Mouse (Mus musculus): ENCODE data around the gene Carmil1. TPM values are rescaled to one million over a fixed set of nuclear protein-coding genes. Genes with fewer than 3 reads are reported as not detected.

The Carmil1 gene
- polyA plus RNA-seq, 1 experiment, result 4.4 TPM

GRCm38 (mm10) chr13:23998826-23999225 lies 281.8 kb downstream of the Carmil1 start:
- no peaks in the 10 kb centered on the region for H3K79me2 ChIP-seq (ENCODE audit: control insufficient read depth, insufficient read depth)
- H3ac ChIP-seq (ENCODE audit: control insufficient read depth, insufficient read length, low read depth), result no peak overlapping the region
- H3K36me3 ChIP-seq (ENCODE audit: control insufficient read depth, insufficient read depth), result no peaks in the 10 kb centered on the region
- TF ChIP-seq MAX (IDR thresholded peaks at IDR 0.05), result no peak
- no peak for TF ChIP-seq USF1 (IDR thresholded peaks at IDR 0.05; ENCODE audit: low read depth)
- no peak for TF ChIP-seq CTCF (IDR thresholded peaks at IDR 0.05; ENCODE audit: control insufficient read depth, insufficient read depth, insufficient read length)
- no peak for TF ChIP-seq MYOD1 (IDR thresholded peaks at IDR 0.05; ENCODE audit: control insufficient read depth, insufficient read length, low read depth)
- TF ChIP-seq FOSL1 (IDR thresholded peaks at IDR 0.05; ENCODE audit: insufficient read depth, low read length, poor library complexity, severe bottlenecking), result no peak
- no peak for TF ChIP-seq MYOG (IDR thresholded peaks at IDR 0.05; ENCODE audit: control insufficient read depth, extremely low read depth, insufficient read length)
- TF ChIP-seq CEBPB (IDR thresholded peaks at IDR 0.05; ENCODE audit: low read depth), result no peak
- H3K79me3 ChIP-seq (ENCODE audit: low read depth), result no peaks in the 10 kb centered on the region
- H3K27me3 ChIP-seq (ENCODE audit: control insufficient read depth, insufficient read depth, insufficient read length), result peaks cover 7% of the 10 kb centered on the region
- H3K4me3 ChIP-seq (ENCODE audit: insufficient read depth, poor library complexity, severe bottlenecking), result no peak overlapping the region

- H3K79me3 ChIP-seq (ENCODE audit: low read depth), result no peaks in the 10 kb centered on the region
- H3K36me3 ChIP-seq (ENCODE audit: control insufficient read depth, insufficient read depth), result no peaks in the 10 kb centered on the region
- no peak overlapping the region for H3ac ChIP-seq (ENCODE audit: control insufficient read depth, insufficient read length, low read depth)
- H3K27me3 ChIP-seq (ENCODE audit: control insufficient read depth, insufficient read depth, insufficient read length), result peaks cover 15% of the 10 kb centered on the region
- H3K79me2 ChIP-seq (ENCODE audit: control insufficient read depth, insufficient read depth), result no peaks in the 10 kb centered on the region
- TF ChIP-seq MYOD1 (IDR thresholded peaks at IDR 0.05; ENCODE audit: control insufficient read depth, insufficient read length, low read depth), result no peak
- H3K4me3 ChIP-seq (ENCODE audit: insufficient read depth, poor library complexity, severe bottlenecking), result no peak overlapping the region
Measured at GRCm38 (mm10) chr13:23994756-23995155, 285.8 kb downstream of the Carmil1 start.

- H3ac ChIP-seq (ENCODE audit: control insufficient read depth, insufficient read length, low read depth), result no peak overlapping the region
- no peak overlapping the region for H3K4me3 ChIP-seq (ENCODE audit: insufficient read depth, poor library complexity, severe bottlenecking)
- no peaks in the 10 kb centered on the region for H3K79me2 ChIP-seq (ENCODE audit: control insufficient read depth, insufficient read depth)
- no peaks in the 10 kb centered on the region for H3K36me3 ChIP-seq (ENCODE audit: control insufficient read depth, insufficient read depth)
- peaks cover 15% of the 10 kb centered on the region for H3K27me3 ChIP-seq (ENCODE audit: control insufficient read depth, insufficient read depth, insufficient read length)
- TF ChIP-seq MYOD1 (IDR thresholded peaks at IDR 0.05; ENCODE audit: control insufficient read depth, insufficient read length, low read depth) (no peak), CTCF (IDR thresholded peaks at IDR 0.05; ENCODE audit: control insufficient read depth, insufficient read depth, insufficient read length) (no peak)
- H3K79me3 ChIP-seq (ENCODE audit: low read depth), result no peaks in the 10 kb centered on the region
Measured at GRCm38 (mm10) chr13:23994024-23994423, 286.6 kb downstream of the Carmil1 start.

GRCm38 (mm10) chr13:23990928-23991327 lies 289.7 kb downstream of the Carmil1 start, which contains the start of gene Scgn:
Gene Scgn, minus strand, starts transcription at chr13:23991214.
- no peak within 1 kb of the TSS for H3ac ChIP-seq (ENCODE audit: control insufficient read depth, insufficient read length, low read depth)
- no peak within 1 kb of the TSS for H3K4me3 ChIP-seq (ENCODE audit: insufficient read depth, poor library complexity, severe bottlenecking)
- no peak for TF ChIP-seq MYOD1 (IDR thresholded peaks at IDR 0.05; ENCODE audit: control insufficient read depth, insufficient read length, low read depth)
- TF ChIP-seq CTCF (IDR thresholded peaks at IDR 0.05; ENCODE audit: control insufficient read depth, insufficient read depth, insufficient read length), result no peak
- no peaks in the 10 kb centered on the region for H3K79me3 ChIP-seq (ENCODE audit: low read depth)
- no peaks in the 10 kb centered on the region for H3K79me2 ChIP-seq (ENCODE audit: control insufficient read depth, insufficient read depth)
- H3K36me3 ChIP-seq (ENCODE audit: control insufficient read depth, insufficient read depth), result no peaks in the 10 kb centered on the region
- H3K27me3 ChIP-seq (ENCODE audit: control insufficient read depth, insufficient read depth, insufficient read length), result peaks cover 12% of the 10 kb centered on the region

GRCm38 (mm10) chr13:23990451-23990850 lies 290.1 kb downstream of the Carmil1 start:
- Histone ChIP-seq H3K79me3 (ENCODE audit: low read depth) (no peaks in the 10 kb centered on the region), H3K36me3 (ENCODE audit: control insufficient read depth, insufficient read depth) (no peaks in the 10 kb centered on the region), H3K4me3 (ENCODE audit: insufficient read depth, poor library complexity, severe bottlenecking) (no peak overlapping the region), H3K79me2 (ENCODE audit: control insufficient read depth, insufficient read depth) (no peaks in the 10 kb centered on the region), H3ac (ENCODE audit: control insufficient read depth, insufficient read length, low read depth) (no peak overlapping the region), H3K27me3 (ENCODE audit: control insufficient read depth, insufficient read depth, insufficient read length) (peaks cover 11% of the 10 kb centered on the region)
- TF ChIP-seq CEBPB (IDR thresholded peaks at IDR 0.05; ENCODE audit: low read depth) (no peak), FOSL1 (IDR thresholded peaks at IDR 0.05; ENCODE audit: insufficient read depth, low read length, poor library complexity, severe bottlenecking) (no peak), MYOG (IDR thresholded peaks at IDR 0.05; ENCODE audit: control insufficient read depth, extremely low read depth, insufficient read length) (no peak), MYOD1 (IDR thresholded peaks at IDR 0.05; ENCODE audit: control insufficient read depth, insufficient read length, low read depth) (no peak), CTCF (IDR thresholded peaks at IDR 0.05; ENCODE audit: control insufficient read depth, insufficient read depth, insufficient read length) (no peak), MAX (IDR thresholded peaks at IDR 0.05) (no peak), USF1 (IDR thresholded peaks at IDR 0.05; ENCODE audit: low read depth) (no peak)

- TF ChIP-seq MYOG (IDR thresholded peaks at IDR 0.05; ENCODE audit: control insufficient read depth, extremely low read depth, insufficient read length), result no peak
- TF ChIP-seq MAX (IDR thresholded peaks at IDR 0.05), result no peak
- TF ChIP-seq FOSL1 (IDR thresholded peaks at IDR 0.05; ENCODE audit: insufficient read depth, low read length, poor library complexity, severe bottlenecking), result no peak
- TF ChIP-seq MYOD1 (IDR thresholded peaks at IDR 0.05; ENCODE audit: control insufficient read depth, insufficient read length, low read depth), result no peak
- TF ChIP-seq CEBPB (IDR thresholded peaks at IDR 0.05; ENCODE audit: low read depth), result no peak
- TF ChIP-seq USF1 (IDR thresholded peaks at IDR 0.05; ENCODE audit: low read depth), result no peak
- no peak for TF ChIP-seq CTCF (IDR thresholded peaks at IDR 0.05; ENCODE audit: control insufficient read depth, insufficient read depth, insufficient read length)
- no peaks in the 10 kb centered on the region for H3K79me2 ChIP-seq (ENCODE audit: control insufficient read depth, insufficient read depth)
- no peaks in the 10 kb centered on the region for H3K79me3 ChIP-seq (ENCODE audit: low read depth)
- no peak overlapping the region for H3K4me3 ChIP-seq (ENCODE audit: insufficient read depth, poor library complexity, severe bottlenecking)
- no peaks in the 10 kb centered on the region for H3K36me3 ChIP-seq (ENCODE audit: control insufficient read depth, insufficient read depth)
- H3K27me3 ChIP-seq (ENCODE audit: control insufficient read depth, insufficient read depth, insufficient read length), result no peaks in the 10 kb centered on the region
- no peak overlapping the region for H3ac ChIP-seq (ENCODE audit: control insufficient read depth, insufficient read length, low read depth)
Measured at GRCm38 (mm10) chr13:23985130-23985529, 295.5 kb downstream of the Carmil1 start.
